In genomic region chr10:127183759-127184158, GRCm38 (mm10) we compare ENCODE assay signal across 7 mouse cellular contexts. TPM values are rescaled to one million over a fixed set of nuclear protein-coding genes. Genes with fewer than 3 reads are reported as not detected.
A peak's percentile ranks its signal among the peaks of the same experiment; 100 is the strongest.
DNase-seq lines count a peak whose midpoint lies in the region; ATAC-seq lines count a peak whose summit lies in the region.

No protein-coding gene starts in this region.

- intact Hi-C loops in left cerebral cortex, postnatal 36 days (cut with DNase I) = no loop called here

- no peak overlapping the region for H3K9ac ChIP-seq in forebrain, embryonic 15.5 days (replicated peaks)
- H3K9ac ChIP-seq in liver, embryonic 13.5 days = no peak overlapping the region

- no peaks in the 10 kb centered on the region for H3K9me3 ChIP-seq in forebrain, embryonic 15.5 days
- H3K9me3 ChIP-seq in liver, embryonic 13.5 days (replicated peaks) = no peaks in the 10 kb centered on the region

- H3K27me3 ChIP-seq in forebrain, embryonic 15.5 days = peaks cover 13% of the 10 kb centered on the region
- H3K27me3 ChIP-seq in liver, embryonic 13.5 days = peaks cover 61% of the 10 kb centered on the region

- H3K4me3 ChIP-seq in forebrain, embryonic 15.5 days = peak overlapping the region; percentile 15
- H3K4me3 ChIP-seq in liver, embryonic 13.5 days (replicated peaks) = peak overlapping the region; percentile 4; the same call in 1 of the 2 replicates

- WGBS in forebrain, embryonic 15.5 days = 19% methylated on average over 20 of the region's 20 CpGs
- WGBS in liver, embryonic 13.5 days (ENCODE audit: insufficient replicate concordance) = 19% methylated on average over 20 of the region's 20 CpGs

- peak; percentile 14 for DNase-seq in testis, postnatal 14 days (ENCODE audit: low spot score)
- no peak for DNase-seq in testis, postnatal 10 days (ENCODE audit: low spot score)
- DNase-seq in liver, embryonic 13.5 days = peak; percentile 49
- no peak for DNase-seq in ovary, postnatal 14 days (ENCODE audit: low spot score)
- DNase-seq in left cerebral cortex, postnatal 36 days (ENCODE audit: low spot score in 2 of 2) = no peak
- no peak for DNase-seq in frontal cortex, postnatal 14 days (ENCODE audit: low spot score in 2 of 2)

- peaks cover 30% of the 10 kb centered on the region for H3K4me1 ChIP-seq in forebrain, embryonic 15.5 days
- H3K4me1 ChIP-seq in liver, embryonic 13.5 days (replicated peaks) = peaks cover 57% of the 10 kb centered on the region

- H3K27ac ChIP-seq in forebrain, embryonic 15.5 days (replicated peaks) = no peak overlapping the region
- no peak overlapping the region for H3K27ac ChIP-seq in liver, embryonic 13.5 days

- 0 out of 2 replicates have a peak, but pooled peaks cover 2% of the 10 kb centered on the region for H3K36me3 ChIP-seq in forebrain, embryonic 15.5 days
- H3K36me3 ChIP-seq in liver, embryonic 13.5 days = no peaks in the 10 kb centered on the region

- no peak for ATAC-seq in forebrain, embryonic 15.5 days (replicated peaks)
- peak; percentile 40 for ATAC-seq in liver, embryonic 13.5 days (ENCODE audit: low read depth)

- H3K4me2 ChIP-seq in forebrain, embryonic 15.5 days (replicated peaks) = peak overlapping the region; percentile 22
- H3K4me2 ChIP-seq in liver, embryonic 13.5 days = peak overlapping the region; percentile 38

RNA-seq across cellular contexts. Expression of gene Slc26a10, which starts 3.3 kb away (rescaled TPM):
- 1.4 and 2.1 TPM in 2 replicates for polyA plus RNA-seq in forebrain, embryonic 15.5 days (2015; fragmentation: Nextera tagmentation; extraction: Ambion mirVana)
- 1.8 and 2.1 TPM in 2 replicates for polyA plus RNA-seq in liver, embryonic 13.5 days (2015; fragmentation: Nextera tagmentation; extraction: Ambion mirVana)
- total RNA-seq in left cerebral cortex, postnatal 36 days (2021) = 1 to 10 TPM; 1.8 to 4.4 TPM

RNA-seq across cellular contexts. Expression of gene Arhgef25, which starts 6.1 kb away (rescaled TPM):
- polyA plus RNA-seq in forebrain, embryonic 15.5 days (2015; fragmentation: Nextera tagmentation; extraction: Ambion mirVana) = 31.4 and 32.3 TPM in 2 replicates
- polyA plus RNA-seq in liver, embryonic 13.5 days (2015; fragmentation: Nextera tagmentation; extraction: Ambion mirVana) = 8.1 and 8.2 TPM in 2 replicates
- total RNA-seq in left cerebral cortex, postnatal 36 days (2021) = 100 to 1,000 TPM; 173 to 176 TPM

RNA-seq across cellular contexts. Expression of gene Dtx3, which starts 11.8 kb away (rescaled TPM):
- 211 and 222 TPM in 2 replicates for polyA plus RNA-seq in forebrain, embryonic 15.5 days (2015; fragmentation: Nextera tagmentation; extraction: Ambion mirVana)
- 16.8 and 19.3 TPM in 2 replicates for polyA plus RNA-seq in liver, embryonic 13.5 days (2015; fragmentation: Nextera tagmentation; extraction: Ambion mirVana)
- 100 to 1,000 TPM; 195 to 221 TPM for total RNA-seq in left cerebral cortex, postnatal 36 days (2021)

RNA-seq across cellular contexts. Expression of gene B4galnt1, which starts 18.7 kb away (rescaled TPM):
- polyA plus RNA-seq in forebrain, embryonic 15.5 days (2015; fragmentation: Nextera tagmentation; extraction: Ambion mirVana) = 35.1 and 36.7 TPM in 2 replicates
- 9.3 and 11.0 TPM in 2 replicates for polyA plus RNA-seq in liver, embryonic 13.5 days (2015; fragmentation: Nextera tagmentation; extraction: Ambion mirVana)
- 100 to 1,000 TPM; 116 to 122 TPM for total RNA-seq in left cerebral cortex, postnatal 36 days (2021)

RNA-seq across cellular contexts. Expression of gene Pip4k2c, which starts 27.6 kb away (rescaled TPM):
- 24.9 and 26.1 TPM in 2 replicates for polyA plus RNA-seq in forebrain, embryonic 15.5 days (2015; fragmentation: Nextera tagmentation; extraction: Ambion mirVana)
- 39.8 and 45.8 TPM in 2 replicates for polyA plus RNA-seq in liver, embryonic 13.5 days (2015; fragmentation: Nextera tagmentation; extraction: Ambion mirVana)
- total RNA-seq in left cerebral cortex, postnatal 36 days (2021) = 100 to 1,000 TPM in 1 of 2 experiments, 10 to 100 TPM in 1; 94.6 to 106 TPM

Comparison
In these comparisons a context has a peak if more than half of its experiments do, and no peak if none do; other contexts are left out.
1. DNase-seq: peak in testis, postnatal 14 days (single experiment) and liver, embryonic 13.5 days (single experiment); none in testis, postnatal 10 days (single experiment), ovary, postnatal 14 days (single experiment), left cerebral cortex, postnatal 36 days (0 of 2) and frontal cortex, postnatal 14 days (0 of 2).
2. RNA of gene Dtx3, which starts 11.8 kb away (polyA plus RNA-seq): 211 to 222 TPM in forebrain, embryonic 15.5 days; 16.8 to 19.3 TPM in liver, embryonic 13.5 days; every median in the first group is over 10 times any median in the second.